Mouse (Mus musculus) naive thymus-derived CD4-positive, alpha-beta T cell, adult 2 months (primary cell): ENCODE measurements around the gene Map2k6.

Experiments
- DNase-seq: peaks from one replicate; pipeline ENCODE4 v3.0.0-alpha.2; 2011; ENCODE audit warnings: low read depth

The Map2k6 gene

GRCm38 (mm10) chr11:110563801-110564200 lies 164.9 kb downstream of the Map2k6 start:
- DNase-seq: no peak

GRCm38 (mm10) chr11:110566307-110566706 lies 167.4 kb downstream of the Map2k6 start:
- DNase-seq: no peak

GRCm38 (mm10) chr11:110572548-110572947 lies 173.6 kb downstream of the Map2k6 start:
- DNase-seq: peak; percentile 10
